Mouse (Mus musculus) granulocyte monocyte progenitor cell, adult 5-6 weeks (primary cell): ENCODE data around the gene Cdc25b. TPM values are rescaled to one million over a fixed set of nuclear protein-coding genes. Genes with fewer than 3 reads are reported as not detected.
"Not testable (repeated sequence)": the region's sequence is repeated elsewhere in the genome, so short reads cannot be mapped to it uniquely, and the experiment has no call there.

Source experiments
- ATAC-seq: replicated peaks from 2 replicates; pipeline ENCODE4 v1.8.0; 2016; ENCODE audit warnings: mild to moderate bottlenecking, moderate TSS enrichment, inconsistent platforms; ENCODE audit not compliant: poor library complexity, severe bottlenecking
- total RNA-seq, 2 experiments: library from RNA; stranded (forward) in 1 of 2; stranded (reverse) in 1 of 2; fragments of 200-712, 200-1000 nt in 1 of 2; fragments of >200 nt in 1 of 2; fragmentation: Nextera tagmentation in 1 of 2; gene quantifications; 2 replicates each; pipeline ENCODE4 v1.2.3; 2014 to 2017

Cdc25b gene
- total RNA-seq, 2 experiments from 2014 or later, result 4.9 to 6.8 TPM

DNA sequence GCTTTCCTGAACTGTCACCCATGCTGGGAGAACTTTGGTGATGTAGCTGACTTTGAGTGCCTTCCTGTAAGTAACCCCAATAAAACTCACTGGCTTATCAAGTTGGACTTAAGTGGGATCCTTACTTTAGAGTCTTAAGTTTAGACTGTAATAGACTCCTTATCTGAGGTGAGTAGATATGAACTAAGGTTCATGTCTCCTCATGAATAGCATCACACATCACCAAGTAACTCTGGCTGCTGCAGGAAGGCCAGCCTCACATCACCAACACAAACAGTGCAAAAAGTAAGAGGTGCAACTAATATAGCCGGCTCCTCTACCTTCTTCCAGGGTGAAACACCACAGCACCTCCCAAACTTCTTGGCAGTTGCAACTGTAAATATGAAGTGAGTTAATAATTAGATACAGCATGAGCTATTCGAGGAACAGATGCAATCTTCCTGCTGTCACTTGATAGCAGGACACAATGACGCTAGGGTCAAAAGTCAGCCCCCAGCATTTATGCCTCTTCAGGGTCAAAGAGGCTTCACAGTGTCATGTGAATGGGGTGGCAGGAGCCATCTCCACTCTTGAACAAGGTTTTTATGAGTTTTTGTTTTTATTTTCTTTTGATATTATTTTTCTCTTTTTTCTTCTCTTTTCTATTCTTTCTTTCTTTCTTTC is 35.2 kb downstream of the Cdc25b start:
- no peak for ATAC-seq

- ATAC-seq, result 0 out of 2 replicates have a peak, but pooled peaks have one; percentile 22
These were observed 35.8 kb downstream of the Cdc25b start for GRCm38 (mm10) chr2:131222562-131222961.

GRCm38 (mm10) chr2:131223569-131223968 is 36.8 kb downstream of the Cdc25b start:
- ATAC-seq, result no peak

- ATAC-seq, result no peak
These were observed 38.4 kb downstream of the Cdc25b start for GRCm38 (mm10) chr2:131225178-131225577.

GRCm38 (mm10) chr2:131226669-131227068 is 39.9 kb downstream of the Cdc25b start:
- not testable (repeated sequence) for ATAC-seq

- ATAC-seq, result no peak
These were observed 40.5 kb downstream of the Cdc25b start for GRCm38 (mm10) chr2:131227243-131227642.

- ATAC-seq, result peak; percentile 11; the same call in 1 of the 2 replicates
These were observed 45.8 kb downstream of the Cdc25b start for GRCm38 (mm10) chr2:131232558-131232957.

- ATAC-seq, result peak; percentile 95
These were observed 46.8 kb downstream of the Cdc25b start, which contains the start of gene Mavs for GRCm38 (mm10) chr2:131233307-131234126. TSS of gene Mavs (plus strand) at chr2:131234063.

DNA sequence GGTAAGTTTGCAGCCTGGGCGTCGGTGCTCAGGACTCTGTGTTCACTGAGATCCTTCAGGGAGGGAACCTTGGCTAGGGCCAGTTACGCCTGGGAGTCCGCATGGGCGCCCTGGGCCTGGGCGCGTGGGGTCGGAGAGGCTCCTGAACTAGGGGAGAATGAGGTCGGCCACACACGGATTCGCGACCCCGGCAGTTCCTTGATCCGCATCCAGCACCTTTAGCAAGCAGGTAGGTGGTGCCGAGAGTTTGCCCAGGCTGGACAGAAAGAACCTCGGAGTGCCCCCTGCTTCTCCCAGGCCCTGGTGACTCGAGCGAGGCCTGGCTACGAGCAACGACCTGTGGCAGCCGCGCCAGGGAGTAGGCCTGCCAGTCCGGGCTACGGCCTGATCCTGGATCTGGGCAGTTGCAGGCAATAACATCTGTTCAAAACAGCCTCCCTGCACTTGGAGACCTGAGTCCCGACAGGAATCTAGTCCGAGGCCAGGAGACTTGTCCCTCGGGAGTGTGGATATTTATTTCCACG is 47.4 kb downstream of the Cdc25b start:
- peak; percentile 8; the same call in 1 of the 2 replicates for ATAC-seq

DNA sequence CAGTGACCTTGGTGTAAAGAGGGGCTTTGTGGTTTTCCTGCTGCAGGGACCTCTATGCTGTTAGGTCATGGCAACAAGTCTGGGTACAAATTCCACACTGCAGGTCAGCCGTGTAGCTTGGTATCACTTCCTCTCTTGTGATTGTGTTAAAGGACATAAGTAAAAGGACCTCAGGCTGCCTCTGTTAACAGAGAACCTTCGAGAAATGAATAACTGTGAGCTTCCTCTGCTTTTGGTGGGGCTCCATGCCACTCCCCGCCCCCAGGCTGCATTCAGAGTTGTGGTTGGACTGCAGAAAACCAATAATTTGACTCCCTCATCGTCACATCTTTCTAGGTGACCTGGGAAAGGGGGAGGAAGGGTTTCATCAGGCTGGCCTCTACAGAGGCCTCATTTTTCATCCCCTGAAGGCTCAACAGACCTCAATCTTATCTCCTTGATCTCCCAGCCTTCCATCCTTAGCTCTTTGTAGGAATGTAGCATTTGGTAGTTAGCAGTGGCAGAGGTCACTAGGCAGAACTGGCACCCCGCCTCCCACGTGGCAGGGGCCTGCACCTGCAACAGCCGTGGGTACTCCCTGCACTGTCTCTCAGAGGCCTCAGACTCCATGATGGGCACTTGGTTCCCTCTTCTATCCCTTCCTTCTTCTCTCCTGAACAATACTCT is 48.4 kb downstream of the Cdc25b start:
- ATAC-seq, result peak; percentile 57

- no peak for ATAC-seq
These were observed 55.4 kb downstream of the Cdc25b start for GRCm38 (mm10) chr2:131242180-131242579.

DNA sequence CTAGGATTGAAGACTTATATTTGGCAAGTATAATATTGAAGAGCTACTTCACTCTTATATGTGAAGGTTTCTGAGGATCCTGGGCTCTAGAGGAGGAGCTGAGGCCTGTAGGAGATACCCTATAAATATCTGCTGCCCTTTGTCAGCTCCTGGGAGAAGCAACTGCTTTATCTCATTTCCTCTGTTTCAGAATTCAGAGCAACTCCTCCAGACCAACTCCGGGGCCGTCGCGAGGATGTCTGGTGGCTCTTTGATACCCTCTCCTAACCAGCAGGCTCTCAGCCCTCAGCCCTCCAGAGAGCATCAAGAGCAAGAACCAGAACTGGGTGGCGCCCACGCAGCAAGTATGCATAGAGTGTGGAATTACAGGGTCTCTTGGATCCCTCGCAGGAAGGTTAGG is 56.2 kb downstream of the Cdc25b start:
- no peak for ATAC-seq

Other genes with a start within 250 kb of the Cdc25b start
- not detected in 2 replicates for gene Gfra4, start 143.9 kb upstream of the Cdc25b start, total RNA-seq (2014; fragmentation: Nextera tagmentation)
- gene Gfra4, start 143.9 kb upstream of the Cdc25b start, total RNA-seq (2017), result not detected in 2 replicates
- gene Adam33, start 123.1 kb upstream of the Cdc25b start, total RNA-seq (2014; fragmentation: Nextera tagmentation), result 1.1 TPM in 1 of 2 replicates, not detected in the other
- not detected in 2 replicates for gene Adam33, start 123.1 kb upstream of the Cdc25b start, total RNA-seq (2017)
- not detected in 2 replicates for gene Siglec1, start 100.2 kb upstream of the Cdc25b start, total RNA-seq (2014; fragmentation: Nextera tagmentation)
- gene Siglec1, start 100.2 kb upstream of the Cdc25b start, total RNA-seq (2017), result not detected in 2 replicates
- not detected in 2 replicates for gene Hspa12b, start 59.7 kb upstream of the Cdc25b start, total RNA-seq (2014; fragmentation: Nextera tagmentation)
- gene Hspa12b, start 59.7 kb upstream of the Cdc25b start, total RNA-seq (2017), result not detected in 2 replicates
- not detected in 2 replicates for gene Gm11037, start 53.5 kb upstream of the Cdc25b start, total RNA-seq (2014; fragmentation: Nextera tagmentation)
- gene Gm11037, start 53.5 kb upstream of the Cdc25b start, total RNA-seq (2017), result not detected in 2 replicates
- gene 1700037H04Rik, start 26.9 kb upstream of the Cdc25b start, total RNA-seq (2014; fragmentation: Nextera tagmentation), result 66.9 and 115 TPM in 2 replicates
- gene 1700037H04Rik, start 26.9 kb upstream of the Cdc25b start, total RNA-seq (2017), result 30.3 and 40.6 TPM in 2 replicates
- 14.3 and 24.3 TPM in 2 replicates for gene Cenpb, start 6.9 kb upstream of the Cdc25b start, total RNA-seq (2014; fragmentation: Nextera tagmentation)
- 16.1 and 18.6 TPM in 2 replicates for gene Cenpb, start 6.9 kb upstream of the Cdc25b start, total RNA-seq (2017)
- 2.0 and 2.7 TPM in 2 replicates for gene Spef1, start 333 bp downstream of the Cdc25b start, total RNA-seq (2014; fragmentation: Nextera tagmentation)
- 1.2 and 1.9 TPM in 2 replicates for gene Spef1, start 333 bp downstream of the Cdc25b start, total RNA-seq (2017)
- 5.7 and 5.9 TPM in 2 replicates for gene Ap5s1, start 20.1 kb downstream of the Cdc25b start, total RNA-seq (2014; fragmentation: Nextera tagmentation)
- gene Ap5s1, start 20.1 kb downstream of the Cdc25b start, total RNA-seq (2017), result 1.0 and 1.5 TPM in 2 replicates
- 26.2 and 26.6 TPM in 2 replicates for gene Mavs, start 47.1 kb downstream of the Cdc25b start, total RNA-seq (2014; fragmentation: Nextera tagmentation)
- 11.3 and 11.8 TPM in 2 replicates for gene Mavs, start 47.1 kb downstream of the Cdc25b start, total RNA-seq (2017)
- gene Pank2, start 75.5 kb downstream of the Cdc25b start, total RNA-seq (2014; fragmentation: Nextera tagmentation), result 34.6 and 48.4 TPM in 2 replicates
- 39.3 and 41.8 TPM in 2 replicates for gene Pank2, start 75.5 kb downstream of the Cdc25b start, total RNA-seq (2017)
- gene Rnf24, start 165.9 kb downstream of the Cdc25b start, total RNA-seq (2014; fragmentation: Nextera tagmentation), result 2.8 and 8.2 TPM in 2 replicates
- 1.6 and 1.9 TPM in 2 replicates for gene Rnf24, start 165.9 kb downstream of the Cdc25b start, total RNA-seq (2017)